Mouse (Mus musculus) T-cell, adult 2 months (primary cell): ENCODE data around the gene Kdr.

ENCODE experiments used
- DNase-seq: peaks from one replicate; pipeline ENCODE4 v3.0.0; 2022; ENCODE audit warnings: low spot score

The Kdr gene

DNA sequence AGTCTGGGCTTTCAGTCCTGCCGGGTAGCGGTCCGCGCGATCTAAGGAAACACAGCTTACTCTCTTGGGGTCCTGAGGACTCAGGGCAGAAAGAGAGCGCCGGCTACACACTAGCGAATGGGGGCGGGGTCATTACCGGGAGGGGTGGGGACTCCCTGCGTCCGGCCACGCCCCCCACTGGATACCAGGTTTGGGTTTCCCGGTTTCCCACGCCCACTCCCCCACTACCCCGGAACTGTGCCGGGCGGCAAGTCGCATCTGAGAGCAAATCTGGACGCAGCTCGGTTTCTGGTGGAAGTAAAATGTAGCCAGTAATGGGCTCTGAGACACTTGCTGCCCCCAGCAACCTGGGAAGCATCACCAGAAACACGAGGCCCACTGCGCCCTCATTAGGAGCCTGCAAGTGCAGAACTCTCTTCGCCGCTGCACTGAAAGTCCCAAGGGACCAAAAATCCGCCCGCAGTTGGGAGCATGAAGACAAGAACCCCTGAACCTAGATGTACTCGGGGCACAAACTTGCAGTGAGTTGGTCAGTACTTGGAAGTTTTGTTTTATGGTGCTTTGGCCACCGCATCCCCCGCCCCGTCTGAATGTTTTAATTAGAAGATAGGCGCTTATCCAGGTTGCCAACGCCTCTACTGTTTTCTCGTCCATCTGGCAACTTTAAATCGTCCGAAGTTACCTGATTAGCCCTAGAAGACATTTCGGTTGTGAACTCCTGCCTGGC is at the start of gene Kdr:
TSS of gene Kdr (minus strand) at position 85 of the 727 bp plus-strand sequence.
- DNase-seq, result no peak

DNA sequence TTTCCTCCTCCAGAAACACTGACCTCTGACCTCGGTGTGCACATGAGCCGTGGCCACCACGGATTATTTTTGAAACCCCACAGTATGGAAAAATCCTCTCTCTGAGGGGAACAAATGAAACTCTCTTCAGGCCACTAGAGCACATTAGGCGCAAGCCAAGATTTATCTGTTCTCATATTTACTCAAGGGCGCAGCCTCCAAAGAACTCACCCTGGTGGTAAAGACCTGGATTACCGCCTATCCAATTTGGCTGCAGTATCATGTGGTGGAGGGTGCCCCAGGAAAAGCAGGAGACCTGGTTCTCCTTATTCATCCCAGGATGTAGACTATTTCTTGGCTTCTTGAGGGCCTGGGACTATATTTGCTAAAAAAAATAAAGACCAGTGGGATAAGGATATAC is 48.5 kb upstream of the Kdr start:
- DNase-seq, result no peak

DNA sequence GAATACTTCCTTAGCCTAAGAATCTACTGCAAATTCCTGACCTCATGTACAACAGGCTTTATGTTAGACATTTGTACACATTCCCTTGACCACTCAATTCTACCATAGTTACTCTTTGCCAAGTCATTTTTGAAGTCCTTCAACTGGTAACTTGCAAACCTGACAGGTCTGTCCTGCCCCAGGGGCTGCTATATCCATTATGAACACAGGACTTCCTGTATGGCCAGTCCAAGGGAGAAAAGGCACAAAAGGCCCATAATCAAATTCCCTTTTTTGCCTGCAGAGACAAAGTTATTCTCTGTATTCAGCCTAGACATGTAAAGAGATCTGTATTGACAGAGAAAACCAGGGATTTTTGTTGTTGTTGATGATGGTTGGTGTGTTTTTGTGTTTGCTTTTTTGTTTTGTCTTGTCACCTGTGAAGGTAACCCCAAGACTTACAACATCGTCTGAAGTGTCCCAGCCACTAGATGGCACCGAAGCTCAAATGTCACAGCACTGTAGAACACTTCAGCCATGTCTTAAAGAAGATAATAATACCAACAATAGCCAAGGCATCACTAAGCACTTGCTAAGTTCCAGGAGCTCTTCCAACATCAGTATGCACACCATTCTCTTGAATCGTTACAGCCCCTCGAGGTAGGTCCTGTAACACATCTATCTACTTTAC is 47.9 kb upstream of the Kdr start:
- DNase-seq, result no peak

DNA sequence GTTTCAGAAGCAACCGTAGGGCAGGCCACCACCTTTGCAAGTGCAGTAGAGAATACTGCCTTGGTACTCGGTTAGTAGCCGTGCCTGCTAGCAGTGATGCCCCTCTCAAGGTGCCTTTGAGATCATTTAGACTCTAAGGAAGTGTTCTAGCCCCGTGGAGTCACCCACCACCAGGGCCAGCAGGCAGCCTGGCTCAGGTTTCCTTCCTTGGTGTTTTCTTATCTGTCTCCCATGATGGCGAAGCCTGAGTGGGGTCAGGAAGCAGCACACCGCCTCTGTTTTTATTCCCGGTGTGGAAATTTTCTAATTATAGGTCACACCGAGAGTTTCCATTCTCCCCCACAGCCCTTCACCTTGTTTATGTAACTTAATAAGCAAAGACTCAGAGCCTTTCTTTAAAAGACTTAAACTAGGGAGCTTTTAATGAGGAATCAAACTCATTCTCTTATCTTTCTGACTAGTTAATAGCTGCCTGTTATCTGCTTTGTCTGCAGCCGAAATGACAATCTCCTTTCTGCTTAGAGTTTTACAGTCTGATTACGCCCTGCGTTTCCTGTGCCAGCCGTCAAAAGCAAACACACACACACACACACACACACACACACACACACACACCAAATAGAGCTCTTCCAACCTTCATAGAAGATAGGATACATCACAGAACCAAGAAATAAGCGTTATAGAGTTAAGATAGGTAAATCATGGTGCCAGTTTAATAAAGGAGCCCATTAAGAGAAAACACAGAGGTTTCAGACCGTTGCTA is 44.9 kb upstream of the Kdr start:
- no peak for DNase-seq

DNA sequence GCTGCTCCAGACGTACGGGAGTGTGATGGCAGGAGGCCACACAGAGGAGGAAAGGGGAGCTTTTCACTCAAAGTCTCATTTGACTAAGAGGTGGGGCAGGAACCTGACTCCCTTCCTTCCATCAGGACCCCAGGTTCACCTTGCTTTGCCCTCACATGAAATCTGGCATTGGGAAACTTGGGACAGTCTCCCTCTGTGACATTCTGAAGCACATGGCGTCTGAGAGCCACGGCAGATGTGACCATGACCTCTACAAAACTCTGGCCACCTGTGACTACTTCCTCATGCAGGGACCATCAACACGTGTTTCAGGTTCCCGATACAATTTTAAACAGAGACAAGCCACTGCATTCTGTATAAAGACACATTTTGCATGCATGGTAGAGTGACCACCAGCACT is 44.2 kb upstream of the Kdr start:
- no peak for DNase-seq

DNA sequence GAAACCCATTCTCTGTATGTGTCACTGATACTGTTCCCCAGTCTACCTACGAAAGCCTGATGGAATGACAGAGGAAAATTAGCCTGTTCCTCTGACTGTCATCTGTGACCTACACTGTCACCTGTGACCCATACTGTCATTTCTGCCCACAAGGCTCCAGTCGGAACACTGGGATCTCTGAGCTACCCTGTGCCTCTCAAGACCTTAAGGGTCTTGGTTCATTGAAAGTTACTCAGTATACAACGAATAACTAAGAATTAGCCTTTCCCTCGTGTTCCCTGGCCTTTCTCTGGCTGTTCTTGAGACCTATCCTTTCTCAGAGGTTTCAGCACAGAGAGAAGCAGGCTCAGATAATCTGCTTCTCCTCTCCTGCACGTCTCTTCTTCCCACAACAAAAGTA is 40.1 kb upstream of the Kdr start:
- DNase-seq, result no peak

DNA sequence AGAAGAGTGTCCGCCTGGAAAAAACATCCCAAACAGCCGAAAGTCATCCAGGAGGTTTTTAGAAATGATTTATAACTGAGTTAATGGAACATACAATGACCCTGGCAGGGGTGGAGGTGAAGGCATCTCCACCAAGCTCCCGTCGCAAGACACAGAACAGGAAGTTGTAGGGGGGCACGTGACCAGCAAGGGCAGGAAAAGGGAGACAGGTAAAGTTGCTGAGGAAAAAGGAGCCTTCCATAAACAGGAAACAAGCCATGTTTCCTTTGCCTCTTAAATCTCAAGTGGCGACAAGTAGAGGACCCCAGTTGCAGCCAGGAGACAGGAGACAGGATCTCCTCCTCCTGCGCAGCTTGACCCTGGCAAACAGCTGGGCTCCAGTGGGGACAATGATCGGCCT is 37.8 kb upstream of the Kdr start:
- DNase-seq, result no peak

DNA sequence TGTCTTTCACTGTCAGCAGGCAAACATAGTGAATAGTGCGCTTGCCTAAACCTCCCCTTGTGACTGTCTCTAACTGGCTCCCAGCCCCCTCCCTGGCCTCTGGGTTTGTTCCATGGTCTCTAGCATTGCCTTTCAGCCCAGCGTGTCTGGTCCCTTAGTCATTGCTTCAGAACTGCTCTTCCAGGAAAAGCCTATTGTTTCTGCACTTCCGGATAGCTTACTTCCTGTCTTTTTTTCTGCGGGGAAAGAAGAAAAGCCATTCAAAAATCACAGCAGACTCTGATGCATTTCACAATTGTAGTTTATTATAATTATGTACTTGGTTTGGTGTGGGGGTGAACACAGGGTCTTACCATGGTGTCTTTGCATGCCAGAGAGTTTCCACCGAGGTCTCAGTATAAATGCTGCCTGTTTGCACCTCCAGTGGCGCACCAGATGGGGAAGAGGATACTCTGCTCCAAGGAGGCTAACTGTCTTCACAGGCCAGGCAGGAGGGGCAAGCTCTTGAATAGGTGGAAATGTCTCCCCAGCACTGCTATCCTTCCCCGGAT is 35.7 kb upstream of the Kdr start:
- no peak for DNase-seq

DNA sequence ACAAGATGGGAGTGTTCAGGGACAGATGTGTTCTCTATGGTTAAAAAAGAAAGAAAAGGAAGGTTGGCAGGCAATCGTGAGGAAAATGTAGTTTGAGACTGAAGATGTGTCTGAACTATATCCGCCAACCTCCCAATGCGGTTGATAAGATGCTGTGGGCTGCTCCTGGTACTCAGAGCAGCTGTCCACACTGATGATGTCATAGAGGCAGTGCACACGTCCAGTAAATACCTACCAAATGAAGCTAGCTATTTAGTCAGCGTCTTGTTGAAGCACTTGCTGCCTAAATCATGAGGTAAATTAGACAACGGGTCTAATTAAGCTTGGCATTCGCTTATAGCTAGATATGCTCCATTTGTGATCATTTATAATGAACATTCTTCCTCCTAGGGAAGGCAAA is 28.1 kb upstream of the Kdr start:
- no peak for DNase-seq

DNA sequence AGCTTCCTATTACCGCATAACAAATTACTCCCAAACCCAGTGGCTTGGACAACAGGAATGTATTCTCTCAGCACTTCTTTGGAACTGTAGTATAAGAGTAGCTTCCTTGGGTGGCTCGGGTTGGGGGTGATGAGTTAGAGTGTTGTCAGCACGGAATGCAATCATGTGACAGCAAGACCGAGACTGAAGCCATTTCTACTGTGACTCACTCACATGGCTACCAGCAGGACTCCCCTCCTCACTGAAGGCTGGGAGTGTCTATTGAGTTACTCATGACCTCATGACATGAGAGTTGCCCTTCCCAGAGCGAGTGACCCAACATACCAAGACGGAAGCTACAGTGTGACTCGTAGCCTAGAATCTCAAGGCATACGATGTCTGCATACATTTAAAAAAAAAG is 12.0 kb upstream of the Kdr start:
- DNase-seq, result no peak

DNA sequence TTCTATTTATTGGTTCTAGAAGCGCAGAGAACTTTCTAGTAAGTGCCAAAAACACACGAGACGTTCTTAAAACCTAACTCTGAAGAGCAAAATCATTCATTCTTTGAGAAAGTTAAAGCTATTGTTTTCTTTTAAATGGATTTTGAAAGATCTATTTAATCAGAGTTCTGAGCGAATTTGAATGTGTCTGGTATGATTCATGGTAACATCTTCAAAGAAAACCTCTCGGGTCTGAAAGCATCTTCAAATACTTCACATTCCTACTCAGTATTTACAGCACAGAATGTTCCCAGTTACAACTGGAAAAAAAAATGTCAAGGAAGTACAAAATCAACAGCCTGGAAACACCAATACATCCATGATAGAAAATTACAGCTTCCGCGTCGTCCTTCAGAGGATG is 9.3 kb upstream of the Kdr start:
- DNase-seq, result no peak

DNA sequence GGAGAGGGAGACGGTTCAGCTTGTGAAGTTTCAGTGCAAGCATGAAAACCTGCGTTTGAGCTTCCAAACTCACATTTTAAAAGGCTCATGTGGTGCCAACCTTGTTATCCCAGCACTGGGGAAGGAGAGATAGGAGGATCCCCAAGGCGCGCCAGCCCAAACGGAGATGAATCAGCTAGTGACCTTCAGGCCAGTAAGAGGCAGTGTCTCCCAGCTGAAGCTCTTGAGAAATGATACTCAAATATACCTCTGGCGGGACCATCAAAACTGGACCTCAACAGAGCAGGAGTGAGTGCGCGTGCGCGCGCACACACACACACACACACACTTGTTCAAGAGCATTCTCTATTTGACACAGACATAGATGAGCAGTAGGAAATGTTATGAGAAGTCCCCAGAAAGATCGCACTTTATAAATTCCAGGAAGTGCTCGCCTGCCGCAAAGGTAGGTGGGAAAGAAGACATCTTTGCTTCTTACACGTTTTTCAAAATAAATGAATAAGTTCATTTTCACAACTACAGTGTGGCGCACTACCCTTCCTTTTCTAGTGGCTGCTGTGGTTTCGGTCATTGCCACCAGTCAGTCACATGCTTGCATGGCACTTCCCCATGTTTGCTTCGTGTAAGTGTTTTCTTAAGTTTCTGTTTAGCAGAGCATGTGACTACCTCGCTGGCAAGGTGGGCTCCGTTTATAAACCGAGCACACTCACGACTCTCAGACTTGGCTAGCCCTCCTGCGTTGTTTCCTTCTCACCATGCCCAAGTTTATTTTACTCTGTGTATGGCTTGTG is 2.5 kb upstream of the Kdr start:
- DNase-seq, result no peak

DNA sequence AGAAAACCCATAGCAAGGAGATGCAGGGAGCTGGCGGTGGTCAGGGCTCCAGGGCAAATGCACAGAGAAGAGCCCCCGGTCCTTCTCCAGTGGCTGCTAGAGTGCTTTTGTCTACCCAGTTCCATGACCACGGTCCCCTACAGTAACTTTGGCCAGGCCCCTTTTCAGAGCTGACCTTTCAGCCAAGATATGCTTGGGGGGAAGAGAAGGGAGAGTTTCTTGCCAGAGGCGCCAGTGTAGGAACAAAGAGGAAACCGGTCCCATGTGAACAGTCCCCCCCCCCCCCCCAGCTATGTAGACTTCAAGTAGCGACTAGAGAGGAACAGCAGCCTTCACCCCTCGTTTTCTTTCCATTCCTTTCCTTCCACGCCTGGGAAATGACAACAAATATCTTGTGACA is 850 bp upstream of the Kdr start:
- no peak for DNase-seq

DNA sequence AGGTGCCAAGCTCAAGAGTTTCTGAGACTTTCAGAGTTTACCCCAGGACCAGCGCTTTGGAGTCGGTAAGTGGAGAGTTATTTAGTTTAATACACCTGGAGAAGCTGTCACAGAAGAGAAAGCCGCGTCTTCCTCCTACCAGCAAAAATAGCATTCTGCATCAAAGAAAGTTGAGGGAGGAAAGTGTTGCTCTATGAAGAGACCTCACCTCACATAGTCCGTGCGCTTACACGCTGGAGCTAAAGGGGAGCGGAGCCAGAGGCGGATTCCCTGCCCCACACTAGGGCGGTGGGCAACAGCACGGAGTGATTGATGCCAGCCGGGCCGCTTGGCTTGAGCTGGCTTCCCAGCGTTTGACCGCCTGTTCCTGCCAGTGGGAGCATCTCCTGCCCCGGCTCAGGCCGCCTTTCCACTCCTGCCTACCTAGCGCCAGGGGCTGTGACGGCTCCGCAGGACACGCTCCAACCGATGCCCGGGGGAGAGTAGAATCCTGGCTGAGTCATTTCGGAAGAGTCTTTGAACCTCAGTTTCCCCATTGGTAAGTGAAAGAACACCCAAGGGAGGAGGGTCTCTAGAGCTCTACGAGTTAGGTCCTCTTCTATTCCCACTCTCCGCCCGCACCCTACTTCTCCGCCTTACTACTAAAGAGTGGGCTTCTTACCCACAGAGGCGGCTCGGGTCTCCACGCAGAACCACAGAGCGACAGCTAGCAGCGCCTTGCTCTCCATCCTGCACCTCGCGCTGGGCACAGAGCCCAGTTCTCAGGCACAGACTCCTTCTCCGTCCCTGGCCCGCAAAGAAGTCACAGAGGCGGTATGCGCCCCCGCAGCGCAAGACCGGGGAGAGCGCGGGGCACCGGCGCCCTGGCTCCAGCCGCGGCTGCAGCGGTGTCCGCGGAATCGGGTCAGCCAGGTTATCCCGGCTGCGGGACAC is 551 bp downstream of the Kdr start:
- DNase-seq, result no peak

DNA sequence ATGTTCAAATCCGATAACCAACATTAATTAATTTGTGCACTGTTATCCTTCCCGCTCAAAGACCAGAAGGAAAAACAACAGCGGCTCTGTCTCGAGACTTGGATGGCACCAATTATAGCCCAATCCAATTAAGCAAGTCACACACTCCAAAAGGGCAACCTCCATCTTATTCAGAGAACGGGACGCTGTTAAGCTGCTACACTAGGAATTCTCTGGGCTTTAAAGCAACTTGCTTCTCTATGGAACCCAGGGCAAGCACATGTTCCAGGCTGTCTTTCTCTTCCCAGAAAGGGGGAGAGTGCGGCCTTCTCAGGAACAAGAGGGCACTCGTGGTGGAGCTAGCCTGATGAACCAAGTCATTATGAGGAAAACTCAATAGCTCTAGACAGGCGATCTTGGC is 1.6 kb downstream of the Kdr start:
- no peak for DNase-seq

DNA sequence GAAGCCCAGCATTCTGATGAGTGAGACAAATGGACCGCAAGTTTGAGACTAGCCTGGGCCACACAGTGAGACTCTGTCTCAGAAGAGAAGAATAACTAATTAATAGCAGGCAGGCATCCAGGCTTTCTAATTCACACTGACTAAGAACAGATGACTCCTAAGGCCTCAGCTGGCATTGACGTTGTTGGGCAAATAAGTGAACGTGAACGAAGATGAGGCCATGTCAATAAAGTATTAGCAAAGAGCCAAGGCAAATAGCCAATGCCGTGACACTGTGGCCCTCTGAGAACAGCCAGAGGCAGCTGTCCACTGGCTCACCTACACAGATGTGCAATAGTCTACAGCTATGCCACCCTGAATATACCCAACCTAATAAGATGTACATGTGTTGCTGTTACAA is 2.9 kb downstream of the Kdr start:
- DNase-seq, result no peak

DNA sequence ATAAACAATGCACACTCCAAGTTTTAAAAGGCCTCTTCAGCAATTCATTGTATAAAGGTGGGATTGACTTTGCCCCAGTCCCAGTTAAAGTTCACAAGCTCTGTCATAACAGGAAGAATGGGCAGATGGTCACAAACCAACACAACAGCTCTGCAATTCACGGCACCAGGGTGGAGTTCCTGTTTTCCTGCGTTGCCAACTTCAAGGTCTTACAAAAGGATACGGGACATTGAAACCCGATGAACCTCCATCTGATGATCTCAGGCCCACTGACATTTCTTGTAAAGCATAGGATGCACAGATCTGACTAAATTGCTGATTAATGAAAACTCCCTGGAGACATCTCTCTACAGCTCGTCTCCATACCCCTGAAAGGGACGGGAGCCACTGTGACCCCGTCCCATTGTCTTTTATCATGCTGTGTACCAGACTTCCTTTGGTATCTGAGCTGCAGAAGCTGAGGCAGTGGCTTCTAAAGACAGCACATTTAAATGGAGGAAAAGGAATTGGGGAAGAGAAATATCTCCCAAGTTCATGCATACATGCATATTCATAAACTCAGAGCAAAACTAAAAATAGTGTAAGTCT is 3.6 kb downstream of the Kdr start:
- no peak for DNase-seq

DNA sequence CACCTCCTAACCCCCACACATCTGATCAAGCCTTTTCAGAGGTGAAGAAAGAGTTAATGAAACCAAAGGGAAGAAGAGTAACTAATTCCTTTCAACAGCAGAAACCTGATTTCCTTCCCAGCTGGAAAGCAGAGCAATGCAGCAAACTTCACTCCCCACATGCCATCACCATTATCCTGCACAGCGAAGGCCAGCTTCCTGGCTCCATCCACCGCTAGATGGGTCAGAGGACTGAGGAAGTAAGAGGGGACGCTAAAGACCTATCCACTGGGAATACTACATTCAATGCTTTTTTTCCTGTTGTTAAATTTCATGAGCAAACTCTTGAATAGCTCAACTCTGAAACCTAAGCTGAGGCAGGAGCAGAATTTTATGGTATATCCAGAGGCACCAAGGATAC is 8.4 kb downstream of the Kdr start:
- no peak for DNase-seq

DNA sequence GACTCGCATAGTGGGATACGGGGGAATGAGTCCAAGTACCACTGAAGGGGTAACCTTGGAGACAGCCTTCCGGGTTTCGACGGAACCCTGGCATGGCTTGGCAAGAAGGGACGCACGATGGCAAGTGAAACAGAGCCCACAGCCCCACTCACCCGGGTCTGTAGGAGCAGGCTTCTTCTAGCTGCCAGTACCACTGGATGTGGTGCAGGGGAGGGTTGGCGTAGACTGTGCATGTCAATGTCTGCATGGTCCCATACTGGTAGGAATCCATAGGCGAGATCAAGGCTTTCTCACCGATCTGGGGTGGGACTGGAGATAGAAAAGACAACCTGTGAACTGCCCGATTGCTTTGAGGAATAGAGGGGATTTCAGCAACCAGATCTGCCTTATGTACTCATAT is 15.7 kb downstream of the Kdr start:
- no peak for DNase-seq

DNA sequence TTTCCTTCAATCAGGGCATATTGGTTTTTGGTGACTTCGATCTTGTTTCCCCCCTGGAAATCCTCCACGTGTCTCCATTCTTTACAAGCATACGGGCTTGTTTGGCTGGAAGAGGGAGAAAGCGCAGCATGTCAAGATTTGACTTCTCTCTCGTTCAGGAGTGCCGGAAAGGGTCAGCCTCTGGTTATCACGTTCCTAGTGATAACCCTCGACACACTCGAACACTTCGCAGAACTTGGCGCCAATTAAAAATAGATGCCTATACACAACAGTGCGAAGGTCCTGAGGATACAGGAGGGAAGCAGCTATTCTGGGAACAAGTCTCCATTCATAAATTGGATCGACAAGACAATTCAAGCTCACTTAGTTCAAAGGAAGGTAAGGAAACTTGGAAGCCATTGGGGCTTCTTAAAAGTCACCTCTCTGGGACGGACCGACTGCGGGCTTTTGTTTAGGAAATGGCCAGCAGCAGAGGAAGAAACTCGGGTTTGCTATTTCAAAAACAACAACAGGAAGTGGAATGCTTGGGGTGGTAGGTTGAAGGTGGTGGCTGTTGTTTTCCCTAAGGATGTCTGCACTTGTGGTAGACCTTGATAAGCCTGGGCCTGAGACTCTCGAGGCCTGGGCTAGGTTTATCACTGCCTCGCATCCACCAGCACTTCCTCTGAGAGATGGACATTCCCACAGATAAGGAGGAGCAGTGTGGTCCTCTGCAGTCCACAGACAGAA is 16.4 kb downstream of the Kdr start:
- DNase-seq, result no peak
